Mouse (Mus musculus) urinary bladder, postnatal 10 days (tissue): ENCODE data around the gene Acly.

Experiments
- DNase-seq: peaks from one replicate; pipeline ENCODE4 v3.0.0; 2022; ENCODE audit warnings: low spot score

The Acly gene

GRCm38 (mm10) chr11:100440691-100441522 lies 86.9 kb downstream of the Acly start:
- DNase-seq = peak; percentile 49

- no peak for DNase-seq
Measured at GRCm38 (mm10) chr11:100437901-100438300, 89.9 kb downstream of the Acly start.

GRCm38 (mm10) chr11:100435678-100436246 lies 92.0 kb downstream of the Acly start:
- DNase-seq = no peak

- no peak for DNase-seq
Measured at GRCm38 (mm10) chr11:100432002-100432401, 95.8 kb downstream of the Acly start.

GRCm38 (mm10) chr11:100430052-100430451 lies 97.7 kb downstream of the Acly start:
- DNase-seq = no peak

GRCm38 (mm10) chr11:100428612-100429199 lies 99.1 kb downstream of the Acly start:
- DNase-seq = no peak

GRCm38 (mm10) chr11:100426820-100427219 lies 101.0 kb downstream of the Acly start:
- no peak for DNase-seq
